Mouse (Mus musculus) megakaryocyte, adult 5-6 weeks (primary cell): Measurements from ENCODE around the gene Ankrd55. TPM values are rescaled to one million over a fixed set of nuclear protein-coding genes. Genes with fewer than 3 reads are reported as not detected.
"Not testable (repeated sequence)": the region's sequence is repeated elsewhere in the genome, so short reads cannot be mapped to it uniquely, and the experiment has no call there.

ENCODE experiments used
- ATAC-seq: 2 replicates; pipeline ENCODE4 v1.8.0; 2016; ENCODE audit warnings: mild to moderate bottlenecking, inconsistent platforms; ENCODE audit not compliant: poor library complexity, severe bottlenecking
- total RNA-seq, 2 experiments: library from RNA; stranded (forward) in 1 of 2; stranded (reverse) in 1 of 2; fragments of 153-499, 151-499 nt in 1 of 2; fragments of 221-1000, 200-1000 nt in 1 of 2; gene quantifications; 2 replicates each; pipeline versions ENCODE4 v1.2.3 to v1.2.4; 2015 to 2017

Ankrd55 gene
- total RNA-seq, 2 experiments from 2014 or later = 0.36 TPM; not detected in 1

DNA sequence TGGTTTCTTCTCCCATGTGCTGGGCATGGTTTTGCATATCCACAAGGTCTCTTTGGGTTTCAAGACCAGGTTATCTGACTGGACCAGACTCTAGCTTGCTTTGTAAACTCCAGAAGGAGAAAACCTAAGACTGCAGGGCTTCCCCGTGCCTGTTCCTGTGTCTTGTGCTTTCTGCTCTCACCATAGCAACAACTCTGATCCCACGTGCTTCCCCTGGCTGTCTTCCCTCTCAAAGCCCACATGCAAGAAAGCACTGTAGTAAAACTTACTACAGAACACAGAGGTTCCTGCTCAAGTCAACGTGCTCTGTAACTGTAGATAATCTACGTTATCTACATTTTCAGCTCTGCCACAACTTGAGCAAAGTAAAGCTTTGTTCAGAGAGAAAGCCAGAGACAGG is 4.2 kb downstream of the Ankrd55 start:
- no peak for ATAC-seq

DNA sequence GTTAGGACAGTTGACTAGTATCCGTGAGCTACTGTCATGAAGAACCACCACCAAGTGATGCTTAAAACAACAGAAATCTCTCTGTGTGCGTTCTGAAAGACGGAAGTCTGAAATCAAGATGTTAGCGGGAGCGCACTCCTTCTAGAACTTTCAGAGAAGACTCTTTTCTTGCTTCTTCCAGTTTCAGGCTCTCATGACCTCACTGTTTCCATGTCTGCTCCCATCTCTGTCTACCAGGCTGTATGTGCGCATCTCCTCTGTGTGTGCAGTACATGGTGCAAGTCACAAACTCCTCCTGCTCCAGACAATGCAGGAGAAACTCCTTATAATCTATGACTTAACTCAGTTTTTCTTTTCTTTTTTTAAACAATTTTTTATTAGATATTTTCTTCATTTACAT is 4.8 kb downstream of the Ankrd55 start:
- no peak for ATAC-seq

DNA sequence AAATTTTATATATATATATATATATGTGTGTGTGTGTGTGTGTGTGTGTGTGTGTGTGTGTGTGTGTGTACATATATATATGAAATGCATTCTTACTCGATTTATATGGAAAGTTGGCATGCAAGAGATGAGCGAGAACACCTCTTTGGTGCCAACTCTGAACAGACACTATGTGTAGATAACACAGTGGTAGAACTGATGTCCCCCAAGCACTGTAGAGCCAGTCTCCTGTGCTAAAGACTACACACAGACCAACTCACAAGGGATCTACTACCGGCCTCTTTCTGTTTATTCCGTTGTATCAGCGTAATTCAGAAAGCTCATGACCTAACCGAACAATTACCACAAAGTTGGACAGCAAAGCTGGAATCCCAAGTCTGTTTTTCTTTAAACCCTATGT is 6.2 kb downstream of the Ankrd55 start:
- ATAC-seq = no peak

DNA sequence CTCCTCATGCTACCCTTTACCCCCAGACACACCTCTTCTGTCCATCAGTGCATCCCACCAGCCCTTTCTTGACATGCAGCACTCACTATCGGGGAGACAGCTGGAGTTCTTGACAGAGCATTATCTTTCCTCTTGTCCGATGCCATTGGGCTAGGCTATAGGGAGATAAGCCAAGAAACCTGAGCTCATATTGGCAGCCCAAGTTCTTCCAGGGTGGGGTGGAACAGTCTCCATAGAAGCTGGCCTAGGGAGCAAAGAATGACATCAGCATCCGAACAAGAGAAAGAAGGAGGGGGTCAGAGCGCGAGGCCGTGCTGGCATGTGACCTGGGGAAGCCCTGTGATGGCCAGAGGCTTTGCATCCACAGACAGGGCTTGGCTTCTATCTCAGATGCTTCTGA is 9.5 kb downstream of the Ankrd55 start:
- no peak for ATAC-seq

GRCm38 (mm10) chr13:112303429-112303828 is 15.2 kb downstream of the Ankrd55 start:
- no peak for ATAC-seq

DNA sequence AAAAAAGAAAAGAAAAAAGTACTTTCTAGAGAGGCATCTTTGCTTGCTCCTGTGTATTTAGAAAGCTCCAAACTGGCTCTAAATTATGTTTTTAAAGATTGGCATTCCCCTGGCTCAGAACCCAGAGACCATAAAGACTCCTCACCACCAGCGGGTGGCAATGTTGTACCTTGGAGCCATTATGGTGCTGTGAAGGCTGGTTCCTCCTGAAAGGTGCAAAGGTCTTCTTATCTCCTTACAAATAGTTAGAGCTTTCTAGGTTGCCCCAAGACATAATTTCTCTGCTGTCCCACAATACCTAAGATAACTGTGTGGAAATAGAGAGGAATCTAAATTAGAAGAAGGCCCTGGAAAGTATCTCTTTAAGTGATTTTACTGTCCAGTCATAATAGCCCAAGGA is 20.4 kb downstream of the Ankrd55 start:
- ATAC-seq = peak; percentile 84

- not testable (repeated sequence) for ATAC-seq
Measured at GRCm38 (mm10) chr13:112311611-112312010, 23.4 kb downstream of the Ankrd55 start.

DNA sequence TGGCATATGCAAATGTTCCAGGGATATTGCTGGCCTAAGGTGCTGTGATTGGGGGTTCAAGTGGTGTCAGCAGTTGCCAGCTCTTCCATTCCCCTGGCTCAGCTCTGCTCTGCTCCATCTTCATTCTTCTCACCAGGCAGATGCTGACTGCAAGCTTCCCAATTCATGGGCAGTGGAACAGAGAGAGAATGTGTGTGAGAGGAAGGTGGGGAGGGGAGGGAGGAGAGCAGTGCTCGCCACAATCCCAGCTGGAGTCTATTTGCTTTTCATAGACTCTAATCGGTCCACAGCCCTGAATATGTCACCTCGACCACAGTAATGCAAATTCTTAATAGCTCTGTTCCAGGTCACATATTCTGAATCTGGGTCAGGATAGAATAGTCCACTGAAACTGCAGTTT is 27.2 kb downstream of the Ankrd55 start:
- ATAC-seq = no peak

DNA sequence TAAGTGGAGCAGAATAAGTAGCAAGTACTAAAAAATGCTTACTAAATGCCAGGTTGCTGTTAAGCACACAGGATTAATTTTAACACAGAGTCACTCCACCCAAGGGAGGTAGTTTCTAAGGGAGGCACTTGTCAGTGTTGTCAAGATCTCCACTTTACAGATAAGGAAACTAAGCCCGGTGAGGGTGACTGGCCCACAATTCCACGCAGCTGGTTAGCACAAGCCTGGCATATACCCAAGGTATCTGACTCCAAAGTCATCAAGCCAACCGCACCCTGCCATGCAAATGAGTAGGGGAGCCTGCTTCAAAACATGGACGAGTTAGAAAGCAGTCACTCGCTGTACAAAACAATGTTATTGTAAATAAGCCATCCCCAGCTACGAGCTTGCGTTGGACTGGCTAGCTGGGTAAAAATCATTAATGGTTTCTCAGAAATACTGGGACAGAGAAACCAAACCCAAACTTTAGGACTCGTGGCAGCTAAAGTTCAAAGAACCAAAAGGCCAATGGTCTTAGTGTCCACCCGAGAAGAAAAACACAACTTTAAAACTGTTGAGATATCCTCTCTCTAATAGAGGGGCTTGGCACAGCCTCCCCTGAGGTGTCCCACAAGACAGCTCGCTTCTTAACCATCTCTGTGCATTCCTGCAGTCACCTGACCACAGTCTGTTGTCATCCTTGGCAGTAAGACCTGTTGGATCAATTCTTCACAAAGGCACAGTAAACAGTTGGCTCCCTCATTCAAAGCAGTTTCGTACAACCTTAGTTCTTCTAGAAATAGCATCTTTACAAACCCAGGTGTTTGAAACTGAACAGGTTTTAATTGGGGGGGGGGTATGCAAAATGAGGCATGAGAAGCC is 28.6 kb downstream of the Ankrd55 start:
- ATAC-seq = no peak

DNA sequence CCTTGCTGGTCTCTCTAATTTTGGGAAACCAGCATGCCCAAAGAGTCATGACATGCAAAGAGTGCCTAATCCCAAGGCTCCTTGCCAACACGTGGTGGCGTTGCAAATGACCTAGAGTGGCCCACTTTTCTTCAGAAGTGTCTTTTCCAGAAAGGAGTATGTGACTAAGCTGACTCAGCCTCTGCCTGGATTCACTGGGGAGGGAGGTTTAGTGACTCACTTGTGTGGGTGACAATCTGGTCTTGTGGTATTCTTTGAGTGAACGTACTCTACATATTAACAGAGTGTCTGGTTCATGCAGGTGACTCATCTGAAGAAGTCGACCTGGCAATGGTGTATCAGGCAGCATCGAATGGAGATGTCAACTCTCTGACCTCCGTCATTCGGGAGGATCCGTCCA is 29.9 kb downstream of the Ankrd55 start:
- no peak for ATAC-seq

- ATAC-seq = peak; percentile 91
Measured at GRCm38 (mm10) chr13:112323591-112324266, 35.5 kb downstream of the Ankrd55 start.

- ATAC-seq = no peak
Measured at GRCm38 (mm10) chr13:112325126-112325525, 36.9 kb downstream of the Ankrd55 start.

GRCm38 (mm10) chr13:112326403-112326802 is 38.2 kb downstream of the Ankrd55 start:
- no peak for ATAC-seq

DNA sequence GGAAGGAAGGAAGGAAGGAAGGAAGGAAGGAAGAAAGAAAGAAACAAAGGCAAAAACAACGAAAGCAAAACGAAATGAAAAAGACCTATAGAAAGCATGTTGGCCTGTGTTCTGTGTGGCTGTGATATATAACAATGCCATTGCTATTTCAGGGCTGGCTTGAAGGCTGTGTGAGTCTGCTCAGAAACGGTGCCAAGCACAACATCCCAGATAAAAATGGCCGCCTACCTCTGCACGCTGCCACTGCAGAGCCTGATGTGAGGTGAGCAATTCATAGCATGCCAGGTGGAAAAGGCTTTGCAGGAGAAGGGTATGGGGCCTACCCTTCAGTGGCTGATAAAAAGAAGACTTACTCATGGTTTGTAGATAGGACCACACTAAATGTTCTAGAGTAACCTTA is 38.7 kb downstream of the Ankrd55 start:
- ATAC-seq = no peak

GRCm38 (mm10) chr13:112327511-112327910 is 39.3 kb downstream of the Ankrd55 start:
- ATAC-seq = no peak

GRCm38 (mm10) chr13:112330257-112330656 is 42.0 kb downstream of the Ankrd55 start:
- ATAC-seq = no peak

DNA sequence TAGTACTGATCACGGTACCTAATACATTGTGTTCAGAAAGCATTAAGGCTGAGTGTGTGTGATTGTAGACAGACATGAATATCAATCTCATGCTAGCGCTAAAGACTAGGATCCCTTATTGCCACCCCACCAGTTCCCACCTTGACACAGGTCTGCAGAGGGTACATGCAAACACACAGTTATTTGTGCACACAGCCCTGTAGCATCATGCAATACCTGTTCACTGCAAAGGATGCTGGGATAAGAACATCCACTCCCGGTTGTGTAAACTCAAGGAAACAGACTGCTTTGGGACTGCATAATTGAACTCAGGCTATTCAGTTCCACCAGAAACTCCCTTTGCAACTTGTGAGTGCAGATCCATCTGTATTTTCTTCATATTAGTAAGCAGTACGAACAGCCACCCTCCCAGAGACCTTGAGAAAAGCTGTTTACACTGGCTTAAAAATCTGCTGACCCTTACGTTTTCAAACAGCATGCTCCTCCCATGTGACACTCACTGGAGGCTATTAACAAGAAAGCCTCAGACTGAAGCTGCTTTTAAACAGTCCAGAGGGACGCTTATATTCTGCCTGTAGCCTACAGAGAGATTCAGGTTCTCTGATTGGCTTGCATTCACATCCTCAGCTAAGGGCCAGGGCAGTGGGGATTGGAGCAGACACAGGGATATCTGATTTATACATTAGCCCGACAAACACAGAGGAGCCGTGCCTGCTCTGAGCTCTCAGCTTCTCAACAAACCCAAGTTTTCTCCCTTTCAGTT is 42.8 kb downstream of the Ankrd55 start:
- ATAC-seq = no peak

DNA sequence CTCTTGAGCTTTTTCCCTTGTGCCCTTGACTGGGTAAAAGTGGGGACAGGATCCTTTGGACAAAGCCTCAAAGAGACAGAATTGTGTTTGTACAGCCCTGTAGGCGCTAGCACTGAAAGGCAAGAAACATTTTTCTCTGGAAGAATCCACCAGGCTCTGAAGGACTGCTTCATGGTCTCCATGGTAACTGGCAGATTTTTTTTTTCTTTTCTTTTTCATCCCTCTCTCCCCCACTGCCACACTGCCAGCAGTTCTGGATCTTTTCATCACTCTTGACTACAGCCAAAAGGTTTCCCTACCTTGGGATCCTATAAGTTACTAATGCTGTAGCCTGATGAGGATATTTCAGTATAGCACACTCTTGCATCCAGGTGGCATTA is 43.4 kb downstream of the Ankrd55 start:
- no peak for ATAC-seq

DNA sequence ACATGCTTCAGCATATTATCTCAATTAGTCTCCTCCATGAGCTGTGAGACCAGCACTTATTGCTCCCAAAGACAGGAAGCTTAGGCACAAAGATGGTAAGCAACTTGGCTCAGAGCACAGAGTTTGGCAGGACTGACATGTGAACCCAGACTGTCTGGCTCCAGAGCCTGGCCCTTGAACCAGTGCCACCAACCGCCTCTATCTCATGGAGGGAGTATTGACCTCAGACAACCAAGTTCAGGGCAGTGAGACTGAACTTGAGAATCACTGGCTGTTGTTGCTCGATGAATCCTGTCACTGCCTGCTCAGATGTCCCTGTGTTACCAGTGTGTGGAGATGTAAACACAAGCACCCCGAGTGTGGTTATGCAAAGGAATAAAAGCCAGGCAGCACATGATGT is 47.3 kb downstream of the Ankrd55 start:
- no peak for ATAC-seq

DNA sequence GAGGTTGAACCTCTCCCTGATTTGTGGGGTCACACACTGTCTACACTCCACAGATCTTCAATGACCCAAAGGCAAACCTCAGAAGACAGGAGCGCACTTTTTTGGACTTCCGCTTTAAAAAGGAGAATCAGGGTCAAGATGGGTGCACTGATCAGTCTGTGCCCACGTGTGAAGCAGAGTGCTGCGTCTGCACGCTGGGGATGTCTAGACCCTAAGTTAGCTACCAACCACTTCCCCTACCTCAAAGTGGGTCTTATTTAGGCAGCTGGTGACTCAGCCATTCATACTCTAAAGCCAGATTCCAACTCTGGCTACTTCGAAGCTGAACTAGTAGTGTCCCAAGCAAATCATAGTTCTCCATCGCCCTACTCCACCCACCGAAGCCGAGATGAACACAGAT is 48.9 kb downstream of the Ankrd55 start:
- ATAC-seq = peak; percentile 40; the same call in 1 of the 2 replicates

DNA sequence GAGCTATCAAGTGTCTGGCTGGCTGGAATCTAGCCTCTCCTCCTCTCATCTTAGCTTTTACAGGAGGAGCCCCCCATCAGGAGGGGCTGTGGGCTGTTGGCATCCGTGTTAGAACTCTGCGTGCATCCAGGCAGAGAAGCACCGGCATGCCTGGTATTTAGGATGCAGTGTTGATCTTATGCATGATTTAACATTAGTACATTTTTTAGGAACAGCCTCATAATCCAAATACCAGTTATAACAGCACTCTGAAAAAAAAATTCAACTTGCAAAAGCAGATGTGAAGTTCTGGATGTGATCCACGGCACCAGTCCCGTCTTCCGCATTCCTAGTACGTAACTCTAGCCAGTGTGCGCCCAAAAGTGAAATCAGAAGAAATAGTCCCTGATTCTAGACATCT is 52.0 kb downstream of the Ankrd55 start:
- ATAC-seq = no peak

DNA sequence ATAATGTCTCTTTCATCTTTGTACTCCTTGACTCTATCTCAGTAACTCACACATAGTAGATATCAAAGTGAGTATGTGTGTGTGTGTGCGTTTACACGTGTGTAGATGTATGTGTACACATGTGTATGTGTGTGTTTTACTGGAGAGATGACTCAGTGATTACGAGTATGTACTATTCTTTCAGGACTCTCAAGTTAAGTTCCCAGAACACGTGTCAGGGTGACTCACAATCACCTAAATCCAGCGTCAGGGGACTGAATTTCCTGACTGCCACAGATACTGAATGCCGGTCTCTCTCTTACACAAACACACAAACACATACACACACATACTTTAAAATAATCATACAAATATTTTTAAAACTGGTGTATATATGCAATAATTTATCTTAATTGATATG is 52.5 kb downstream of the Ankrd55 start:
- ATAC-seq = no peak
